Mouse (Mus musculus): ENCODE measurements at regions not wholly inside any gene's neighbourhood (a gene's known extent, or its start where the extent isn't known, plus 50 kb on each side); places are given as distances from the start of the nearest gene placed in this dataset.

DNA sequence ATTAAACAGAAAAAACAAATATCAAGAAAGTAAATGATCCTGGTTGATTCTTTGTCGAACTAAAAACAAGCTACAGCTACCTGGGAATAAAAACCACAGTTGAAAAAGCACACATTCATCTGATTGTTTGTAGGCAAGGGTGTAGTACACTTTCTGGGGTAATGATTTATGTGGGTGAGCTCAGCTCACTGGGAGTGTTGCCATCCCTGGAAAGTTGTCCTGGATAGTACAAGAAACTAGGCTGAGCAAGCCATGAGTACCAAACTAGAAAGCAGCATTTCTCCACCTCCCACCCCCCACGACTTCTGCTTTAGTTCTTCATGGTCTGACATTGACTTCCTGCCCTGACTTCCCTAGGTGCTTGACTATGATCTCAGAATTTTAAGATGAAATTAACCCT lies 967.6 kb downstream of the Plod2 start:
- peak; percentile 6 to 12 for DNase-seq (ENCODE audit: low spot score in 2 of 2)

DNA sequence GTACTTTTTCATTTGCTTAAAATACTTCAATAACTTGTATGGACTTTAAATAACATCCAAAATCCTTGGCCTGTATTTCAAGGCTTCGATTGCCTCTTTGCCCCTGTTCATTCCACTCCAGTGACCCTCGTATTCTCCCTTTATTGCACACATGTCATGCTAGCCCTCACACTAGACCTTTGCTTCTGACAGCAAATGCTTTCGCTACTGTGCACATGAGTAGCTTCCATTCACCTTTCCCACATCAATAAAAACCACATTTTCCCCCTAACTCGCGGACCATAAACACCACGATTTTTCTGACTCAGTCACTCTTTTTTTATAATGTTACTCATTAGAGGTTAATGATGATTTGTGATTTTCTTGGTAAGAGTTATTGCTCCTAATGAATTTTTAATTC lies 982.0 kb downstream of the Plod2 start:
- DNase-seq (ENCODE audit: low spot score in 2 of 2) = no peak

DNA sequence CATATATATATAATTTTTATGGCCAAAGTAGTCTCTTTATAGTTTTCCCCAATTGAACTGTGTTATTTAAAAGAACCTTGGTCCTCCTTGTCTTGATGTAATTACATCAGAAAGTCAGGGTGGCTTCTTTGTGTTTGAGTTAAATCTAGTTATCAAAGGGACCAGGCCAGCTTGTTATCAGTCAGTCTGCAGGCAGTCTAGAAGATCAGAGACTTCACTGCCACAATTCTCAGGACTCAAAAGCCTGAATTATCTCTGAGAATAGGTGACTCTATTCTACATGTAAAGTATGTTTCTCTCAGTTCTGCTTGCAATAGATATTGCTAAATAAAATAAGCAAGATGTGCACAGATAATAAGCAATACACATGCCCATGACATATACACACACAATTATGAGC lies 983.1 kb downstream of the Plod2 start:
- no peak for DNase-seq (ENCODE audit: low spot score in 2 of 2)

DNA sequence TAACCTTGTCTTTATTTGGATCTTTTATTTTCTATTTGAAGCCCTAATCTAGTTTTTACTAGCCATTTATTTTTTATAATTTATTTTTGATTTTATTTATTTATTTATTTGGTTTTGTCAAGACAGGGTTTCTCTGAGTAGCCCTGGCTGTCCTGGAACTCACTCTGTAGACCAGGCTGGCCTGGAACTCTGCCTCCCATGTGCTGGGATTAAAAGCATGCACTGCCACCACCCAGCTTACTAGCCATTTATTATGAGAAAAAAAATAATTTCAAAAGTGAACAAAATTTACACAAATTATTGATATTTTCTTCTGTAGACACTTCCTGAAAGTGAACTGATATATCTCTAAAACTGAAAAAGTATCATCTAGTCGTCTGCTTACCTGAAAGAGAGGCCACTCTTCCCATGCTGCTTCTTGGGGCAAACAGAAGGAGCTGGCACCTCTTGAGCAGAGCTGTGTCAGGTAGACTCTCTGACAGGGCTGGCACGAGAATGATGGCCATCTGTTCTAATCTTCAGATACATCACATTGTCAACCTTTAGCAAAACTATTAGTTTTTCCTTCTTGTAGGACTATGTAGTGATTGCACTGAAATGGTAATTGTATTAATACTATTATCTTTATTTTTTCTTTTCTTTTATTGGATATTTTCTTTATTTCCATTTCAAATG lies 988.8 kb downstream of the Plod2 start:
- no peak for DNase-seq (ENCODE audit: low spot score in 2 of 2)
